In the genomic region with DNA sequence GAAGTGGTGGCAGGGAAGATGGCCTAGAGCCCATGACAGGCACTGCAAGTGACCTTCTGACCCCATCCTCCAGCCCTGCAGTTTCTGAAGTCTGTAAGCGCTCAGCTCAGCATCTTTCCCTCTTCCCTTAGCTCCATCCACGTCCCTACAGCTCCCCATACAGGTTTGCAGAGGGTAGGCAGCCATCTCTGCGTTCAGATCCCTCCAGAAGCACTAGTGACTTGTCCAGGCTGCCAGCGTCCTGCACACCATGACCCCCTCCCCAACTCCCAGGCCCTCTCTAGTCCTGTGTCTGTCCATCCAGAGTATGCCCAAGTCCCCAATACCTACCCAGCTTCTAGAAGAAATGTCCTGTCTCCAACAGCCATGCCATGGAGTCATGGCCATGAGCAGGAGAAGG, we compare ENCODE assay signal across 12 mouse cellular contexts. TPM values are rescaled to one million over a fixed set of nuclear protein-coding genes. Genes with fewer than 3 reads are reported as not detected.
DNase-seq lines count a peak whose midpoint lies in the region; ATAC-seq and TF ChIP-seq lines count a peak whose summit lies in the region.
"Had no signal": no experiment of that assay in that cellular context is flagged by ENCODE, and none has a peak within 500 bp of the region (broad histone marks: within the 10 kb centered on the region; RNA-seq: fewer than 3 reads in every experiment).

No protein-coding gene starts in this region.

- peak overlapping the region; percentile 82 for H3K27ac ChIP-seq in gastrocnemius, adult 2 months
- no peak overlapping the region for H3K27ac ChIP-seq in lung, embryonic 14.5 days (ENCODE audit: low read depth)
- H3K27ac ChIP-seq in cortical plate, adult 2 months (ENCODE audit: insufficient read depth, low read length) = no peak overlapping the region
- H3K27ac ChIP-seq: embryonic facial prominence, embryonic 12.5 days; forebrain, embryonic 13.5 days had no signal

- no peaks in the 10 kb centered on the region for H3K36me3 ChIP-seq in lung, embryonic 14.5 days (ENCODE audit: insufficient read depth)
- H3K36me3 ChIP-seq: embryonic facial prominence, embryonic 12.5 days; limb, embryonic 15.5 days had no signal

- no peak overlapping the region for H3K9ac ChIP-seq in lung, embryonic 14.5 days
- H3K9ac ChIP-seq: embryonic facial prominence, embryonic 12.5 days; forebrain, embryonic 13.5 days; limb, embryonic 15.5 days had no signal

- no peak for ATAC-seq in lung, embryonic 14.5 days (ENCODE audit: insufficient read depth)
- ATAC-seq in inflammation-experienced regulatory T-cells, adult 6 months = no peak

- H3K27me3 ChIP-seq in lung, embryonic 14.5 days (ENCODE audit: insufficient read depth, low read length) = no peaks in the 10 kb centered on the region
- H3K27me3 ChIP-seq: embryonic facial prominence, embryonic 12.5 days; forebrain, embryonic 13.5 days; limb, embryonic 15.5 days had no signal

- peak; percentile 28 for DNase-seq in gastrocnemius, adult 2 months
- no peak for DNase-seq in gastrocnemius, postnatal 36 days
- no peak for DNase-seq in lung, embryonic 14.5 days
- DNase-seq in lung, postnatal 36 days = no peak
- DNase-seq in MN1 (ENCODE audit: low spot score) = peak; percentile 48
- DNase-seq in kidney, adult 8-10 months = no peak

- H3K4me1 ChIP-seq in lung, embryonic 14.5 days (ENCODE audit: insufficient read depth) = peaks cover 17% of the 10 kb centered on the region
- no peaks in the 10 kb centered on the region for H3K4me1 ChIP-seq in cortical plate, adult 2 months (ENCODE audit: control insufficient read depth, insufficient read depth, low read length)

- H3K4me2 ChIP-seq in lung, embryonic 14.5 days = no peak overlapping the region
- H3K4me2 ChIP-seq: embryonic facial prominence, embryonic 12.5 days; forebrain, embryonic 13.5 days; limb, embryonic 15.5 days had no signal

- TF ChIP-seq CTCF in gastrocnemius, adult 2 months (IDR thresholded peaks at IDR 0.05) = peak; percentile 30; the same call in 1 of the 2 replicates
- TF ChIP-seq CTCF in lung, embryonic 14.5 days (IDR thresholded peaks at IDR 0.05; ENCODE audit: low read depth) = 0 out of 2 replicates have a peak, but pooled peaks have one; percentile 13
- peak; percentile 84 for TF ChIP-seq CTCF in cortical plate, adult 2 months (IDR thresholded peaks at IDR 0.05; ENCODE audit: extremely low read depth, insufficient read depth, low read length)

- 53% methylated on average over 4 of the region's 4 CpGs for WGBS in lung, embryonic 14.5 days

- TF ChIP-seq POLR2A in cortical plate, adult 2 months (IDR thresholded peaks at IDR 0.05; ENCODE audit: extremely low read depth, insufficient read depth, low read length) = no peak

- intact Hi-C loops in gastrocnemius, adult 2 months (cut with DNase I) = no loop called here
- intact Hi-C loops in gastrocnemius, postnatal 36 days (cut with DNase I) = no loop called here

- H3K9me3 ChIP-seq in lung, embryonic 14.5 days (ENCODE audit: low read depth, low read length) = no peaks in the 10 kb centered on the region
- H3K9me3 ChIP-seq: embryonic facial prominence, embryonic 12.5 days; forebrain, embryonic 13.5 days; G1E; limb, embryonic 15.5 days had no signal

- no peak overlapping the region for H3K4me3 ChIP-seq in gastrocnemius, adult 2 months
- no peak overlapping the region for H3K4me3 ChIP-seq in lung, embryonic 14.5 days (ENCODE audit: low read depth, low read length)
- H3K4me3 ChIP-seq in cortical plate, adult 2 months (ENCODE audit: insufficient read depth, low read length) = no peak overlapping the region
- H3K4me3 ChIP-seq: embryonic facial prominence, embryonic 12.5 days; forebrain, embryonic 13.5 days; limb, embryonic 15.5 days had no signal

RNA-seq across cellular contexts. Expression of gene Mapkapk3, which starts 11.6 kb away (rescaled TPM):
- 10 to 100 TPM; 32.6 to 48.1 TPM for total RNA-seq in gastrocnemius, adult 2 months (2021)
- 10 to 100 TPM; 28.2 to 31.2 TPM for total RNA-seq in gastrocnemius, postnatal 36 days (2021)
- 7.8 and 8.3 TPM in 2 replicates for polyA plus RNA-seq in lung, embryonic 14.5 days (2014; fragmentation: Nextera tagmentation; extraction: Ambion mirVana)
- polyA plus RNA-seq in cortical plate, adult 2 months (2012; rRNA removed) = 4.4 and 5.1 TPM in 2 replicates
- 10 to 100 TPM; 53.9 to 59.6 (median 59.2) TPM for polyA plus RNA-seq in inflammation-experienced regulatory T-cells, adult 6 months (2017; shearing (Covaris generic))

RNA-seq across cellular contexts. Expression of gene Cish, which starts 17.7 kb away (rescaled TPM):
- 100 to 1,000 TPM in 1 of 2 experiments, 10 to 100 TPM in 1; 25.7 to 113 TPM for total RNA-seq in gastrocnemius, adult 2 months (2021)
- total RNA-seq in gastrocnemius, postnatal 36 days (2021) = 10 to 100 TPM in 1 of 2 experiments, 1 to 10 TPM in 1; 3.9 to 32.3 TPM
- polyA plus RNA-seq in lung, embryonic 14.5 days (2014; fragmentation: Nextera tagmentation; extraction: Ambion mirVana) = 8.5 and 9.2 TPM in 2 replicates
- polyA plus RNA-seq in cortical plate, adult 2 months (2012; rRNA removed) = 4.6 and 5.7 TPM in 2 replicates
- polyA plus RNA-seq in inflammation-experienced regulatory T-cells, adult 6 months (2017; shearing (Covaris generic)) = 100 to 1,000 TPM in 2 of 3 experiments, 10 to 100 TPM in 1; 85.4 to 124 (median 100) TPM

RNA-seq across cellular contexts. Expression of gene Dock3, which starts 46.4 kb away (rescaled TPM):
- not detected for total RNA-seq in gastrocnemius, adult 2 months (2021)
- total RNA-seq in gastrocnemius, postnatal 36 days (2021) = not detected
- polyA plus RNA-seq in lung, embryonic 14.5 days (2014; fragmentation: Nextera tagmentation; extraction: Ambion mirVana) = 0.23 and 0.25 TPM in 2 replicates
- 188 TPM in 2 replicates for polyA plus RNA-seq in cortical plate, adult 2 months (2012; rRNA removed)
- polyA plus RNA-seq in inflammation-experienced regulatory T-cells, adult 6 months (2017; shearing (Covaris generic)) = not detected
- polyA plus RNA-seq: G1E had no signal

Comparison
In these comparisons a context has a peak if more than half of its experiments do, and no peak if none do; other contexts are left out.
1. DNase-seq: peak in gastrocnemius, adult 2 months (single experiment) and MN1 (single experiment); none in gastrocnemius, postnatal 36 days (0 of 2), lung, embryonic 14.5 days (single experiment), lung, postnatal 36 days (single experiment) and kidney, adult 8-10 months (0 of 2).
2. CTCF ChIP-seq: peak in every context shown above with its lines; median percentile 84 in cortical plate, adult 2 months; 30 in gastrocnemius, adult 2 months; 13 in lung, embryonic 14.5 days.
3. RNA of gene Dock3, which starts 46.4 kb away (polyA plus RNA-seq): 188 TPM in cortical plate, adult 2 months; 0.23 to 0.25 TPM in lung, embryonic 14.5 days and not detected in inflammation-experienced regulatory T-cells, adult 6 months; every median in the first group is over 100 times any median in the second.